Mouse (Mus musculus) ES-Bruce4 (cell line): ENCODE measurements around the gene Zfp142. TPM values are rescaled to one million over a fixed set of nuclear protein-coding genes. Genes with fewer than 3 reads are reported as not detected.

Experiments used
- H3K27ac ChIP-seq: 2 replicates; pipeline ENCODE4 v1.5.1; 2012; ENCODE audit warnings: low read length, inconsistent platforms; ENCODE audit not compliant: insufficient read depth
- H3K27me3 ChIP-seq: 2 replicates; pipeline ENCODE4 v1.6.1; 2012; ENCODE audit warnings: mild to moderate bottlenecking, low read length, inconsistent platforms; ENCODE audit not compliant: control insufficient read depth, poor library complexity, insufficient read depth, severe bottlenecking
- H3K36me3 ChIP-seq: 2 replicates; pipeline ENCODE4 v1.6.1; 2012; ENCODE audit warnings: inconsistent platforms, mild to moderate bottlenecking, low read length, moderate library complexity; ENCODE audit not compliant: control insufficient read depth, poor library complexity, insufficient read depth, severe bottlenecking
- H3K4me1 ChIP-seq: one replicate; pipeline ENCODE4 v1.8.1; 2011; ENCODE audit warnings: low read length; ENCODE audit not compliant: control insufficient read depth, insufficient read depth
- H3K4me3 ChIP-seq: 2 replicates; pipeline ENCODE4 v1.5.1; 2011; ENCODE audit warnings: low read depth, mild to moderate bottlenecking, low read length
- H3K9ac ChIP-seq: 2 replicates; pipeline ENCODE4 v1.6.1; 2012; ENCODE audit warnings: low read depth, mild to moderate bottlenecking, inconsistent platforms; ENCODE audit not compliant: poor library complexity, severe bottlenecking
- H3K9me3 ChIP-seq: replicated peaks from 2 replicates; pipeline ENCODE4 v1.6.1; 2012; ENCODE audit warnings: mild to moderate bottlenecking, low read length, inconsistent platforms; ENCODE audit not compliant: control insufficient read depth, poor library complexity, insufficient read depth, severe bottlenecking
- CTCF ChIP-seq: IDR thresholded peaks from one replicate; pipeline ENCODE4 v1.8.1; 2011; ENCODE audit warnings: low read depth, low read length
- EP300 ChIP-seq: IDR thresholded peaks from 2 replicates; pipeline ENCODE4 v1.6.1; 2011; ENCODE audit warnings: low read depth, low read length; ENCODE audit not compliant: insufficient read depth
- POLR2A ChIP-seq: IDR thresholded peaks from one replicate; pipeline ENCODE4 v1.8.1; 2011; ENCODE audit warnings: low read length; ENCODE audit not compliant: insufficient read depth
- polyA plus RNA-seq: library from polyadenylated mRNA; stranded (reverse); fragments of >200 nt; gene quantifications from 2 replicates; pipeline ENCODE4 v1.2.4, GENCODE M21; 2011; ENCODE audit warnings: low read depth; ENCODE audit not compliant: missing spikeins, insufficient read depth, insufficient read length

Zfp142 gene
- polyA plus RNA-seq, 1 experiment, result 15.9 TPM

GRCm38 (mm10) chr1:74569739-74570719, 18.0 kb downstream of the Zfp142 start:
- Histone ChIP-seq H3K9me3 (no peaks in the 10 kb centered on the region), H3K4me1 (no peaks in the 10 kb centered on the region), H3K27me3 (no peaks in the 10 kb centered on the region), H3K27ac (no peak overlapping the region), H3K4me3 (no peak overlapping the region), H3K9ac (no peak overlapping the region), H3K36me3 (peaks cover 67% of the 10 kb centered on the region)
- TF ChIP-seq EP300 (no peak), CTCF (no peak), POLR2A (no peak)

GRCm38 (mm10) chr1:74565834-74566233, 22.2 kb downstream of the Zfp142 start:
- Histone ChIP-seq H3K36me3 (peaks cover 34% of the 10 kb centered on the region), H3K27me3 (no peaks in the 10 kb centered on the region), H3K9me3 (no peaks in the 10 kb centered on the region), H3K27ac (no peak overlapping the region), H3K4me1 (no peaks in the 10 kb centered on the region), H3K4me3 (no peak overlapping the region), H3K9ac (no peak overlapping the region)
- TF ChIP-seq POLR2A (no peak), EP300 (no peak)

- Histone ChIP-seq H3K27me3 (no peaks in the 10 kb centered on the region), H3K4me3 (no peak overlapping the region), H3K4me1 (no peaks in the 10 kb centered on the region), H3K27ac (no peak overlapping the region), H3K9ac (no peak overlapping the region), H3K9me3 (no peaks in the 10 kb centered on the region), H3K36me3 (no peaks in the 10 kb centered on the region)
- no peak for TF ChIP-seq POLR2A
- TF ChIP-seq EP300, result no peak
- TF ChIP-seq CTCF, result no peak
Observed at GRCm38 (mm10) chr1:74559061-74559460, 29.0 kb downstream of the Zfp142 start.

- no peak within 1 kb of the TSS for H3K27ac ChIP-seq
- H3K9me3 ChIP-seq, result no peaks in the 10 kb centered on the region
- no peaks in the 10 kb centered on the region for H3K27me3 ChIP-seq
- no peak for TF ChIP-seq EP300
- TF ChIP-seq CTCF, result no peak
- H3K4me1 ChIP-seq, result no peaks in the 10 kb centered on the region
- H3K4me3 ChIP-seq, result no peak within 1 kb of the TSS
- no peaks in the 10 kb centered on the region for H3K36me3 ChIP-seq
- no peak within 1 kb of the TSS for H3K9ac ChIP-seq
Observed at GRCm38 (mm10) chr1:74544184-74544583, 43.9 kb downstream of the Zfp142 start, which contains the start of gene Usp37. Usp37 (minus strand) TSS chr1:74544284.

GRCm38 (mm10) chr1:74542451-74542961, 45.5 kb downstream of the Zfp142 start, which contains the start of gene Plcd4:
Plcd4 (plus strand) TSS chr1:74542888.
- Histone ChIP-seq H3K4me1 (no peaks in the 10 kb centered on the region), H3K4me3 (no peak within 1 kb of the TSS), H3K27me3 (no peaks in the 10 kb centered on the region), H3K36me3 (no peaks in the 10 kb centered on the region), H3K9me3 (no peaks in the 10 kb centered on the region), H3K9ac (no peak within 1 kb of the TSS), H3K27ac (no peak within 1 kb of the TSS)
- TF ChIP-seq CTCF (no peak), POLR2A (no peak), EP300 (no peak)

GRCm38 (mm10) chr1:74538650-74539049, 49.4 kb downstream of the Zfp142 start:
- H3K9ac ChIP-seq, result no peak overlapping the region
- TF ChIP-seq POLR2A (no peak), EP300 (no peak), CTCF (no peak)
- no peaks in the 10 kb centered on the region for H3K36me3 ChIP-seq
- H3K9me3 ChIP-seq, result no peaks in the 10 kb centered on the region
- no peak overlapping the region for H3K4me3 ChIP-seq
- H3K4me1 ChIP-seq, result no peaks in the 10 kb centered on the region
- no peaks in the 10 kb centered on the region for H3K27me3 ChIP-seq
- H3K27ac ChIP-seq, result no peak overlapping the region
